Mouse (Mus musculus): ENCODE measurements around the gene Il31. TPM values are rescaled to one million over a fixed set of nuclear protein-coding genes. Genes with fewer than 3 reads are reported as not detected.

The Il31 gene
- total RNA-seq, 2 experiments from 2014 or later, result not detected

GRCm38 (mm10) chr5:123487659-123488395 lies 1.5 kb downstream of the Il31 start:
- intact Hi-C loops (cut with DNase I), result no loop called here
- DNase-seq, result no peak

- intact Hi-C loops (cut with DNase I), result no loop called here
- no peak for DNase-seq
Measured at GRCm38 (mm10) chr5:123473817-123474216, 15.5 kb downstream of the Il31 start.

DNA sequence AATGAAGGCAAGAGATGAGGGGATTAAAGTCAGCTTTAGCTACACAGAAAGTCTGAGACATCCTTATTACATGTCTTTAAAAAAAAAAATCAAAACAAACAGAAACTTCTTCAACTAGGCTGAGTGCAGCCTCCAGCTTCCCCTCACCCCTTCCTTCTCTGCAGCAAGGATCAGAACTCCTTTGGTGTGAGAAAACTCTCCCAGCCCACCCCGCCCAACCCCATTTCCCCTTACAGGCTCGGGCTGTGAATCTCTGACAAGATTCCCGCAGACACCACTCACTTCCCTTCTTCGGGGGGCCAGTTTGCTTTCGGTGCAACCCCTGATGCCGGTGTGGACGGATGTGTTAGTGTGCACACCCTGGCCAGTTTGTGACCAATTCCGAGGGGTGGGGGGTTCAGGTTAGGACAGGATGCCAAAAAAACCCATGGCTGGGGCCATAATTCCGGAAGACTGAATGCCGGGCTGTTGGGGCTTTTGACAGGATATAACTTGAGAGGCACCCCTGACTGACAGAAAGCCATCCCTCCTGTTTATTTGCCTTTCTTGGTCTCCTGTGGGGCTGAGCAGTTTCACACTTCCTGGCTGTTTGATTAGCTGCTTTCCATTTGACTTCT lies 18.4 kb downstream of the Il31 start:
- intact Hi-C loops (cut with DNase I), result no loop called here
- DNase-seq, result no peak

DNA sequence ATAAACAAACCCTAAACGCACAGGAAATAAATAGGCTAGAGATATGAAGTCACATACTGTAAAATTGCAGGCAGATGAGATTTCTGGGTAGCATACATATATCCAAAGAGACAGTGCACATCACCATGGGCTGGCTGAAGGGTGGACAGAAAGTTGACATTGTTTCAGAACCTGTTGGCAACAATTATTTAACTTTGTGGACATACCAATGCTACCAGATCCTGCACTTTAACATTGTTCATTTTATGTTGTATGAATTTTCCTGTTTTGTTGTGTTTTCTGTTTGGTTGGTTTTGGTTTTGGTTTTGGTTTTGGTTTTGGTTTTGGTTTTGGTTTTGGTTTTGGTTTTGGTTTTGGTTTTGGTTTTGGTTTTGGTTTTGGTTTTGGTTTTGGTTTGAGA lies 24.7 kb downstream of the Il31 start:
- intact Hi-C loops (cut with DNase I), result no loop called here
- DNase-seq, result no peak

DNA sequence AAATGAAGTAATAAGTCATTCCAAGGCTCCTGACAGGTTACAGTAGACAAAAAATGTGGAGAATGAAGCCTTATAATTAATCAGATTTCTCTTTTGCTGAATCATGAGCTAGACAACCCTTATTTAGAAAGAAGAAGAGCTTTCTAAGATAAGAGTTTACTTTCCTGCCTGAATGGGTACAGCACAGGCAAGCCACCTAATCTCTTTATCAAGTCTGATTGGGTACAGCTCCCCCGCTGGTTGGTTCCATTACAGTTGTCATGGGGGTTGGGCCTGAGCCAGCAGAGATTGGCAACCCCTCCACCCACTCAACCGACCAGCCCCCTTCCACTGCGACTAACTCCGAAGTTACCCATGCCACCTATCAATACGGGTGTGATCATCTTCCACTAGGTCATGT lies 27.9 kb downstream of the Il31 start:
- intact Hi-C loops (cut with DNase I), result no loop called here
- peak; percentile 17 for DNase-seq

DNA sequence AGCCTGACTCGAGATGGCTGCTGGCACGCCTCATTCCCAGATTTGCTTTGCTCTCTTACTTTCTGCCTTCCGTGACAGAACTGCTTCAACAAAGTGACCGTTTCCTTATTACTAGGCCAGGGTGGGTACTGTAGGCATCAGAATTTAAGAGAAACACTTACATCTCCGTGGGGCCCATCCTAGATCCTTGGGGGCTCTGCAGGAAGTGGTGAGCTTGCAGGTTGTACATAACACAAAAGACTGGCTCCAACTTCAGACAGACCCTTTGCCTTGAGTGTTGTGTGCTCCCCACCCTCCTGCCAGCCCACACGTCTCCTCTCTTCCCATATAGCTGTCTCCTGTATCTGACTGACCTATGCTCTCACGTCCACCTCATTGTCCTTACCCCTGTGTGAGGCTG lies 37.4 kb downstream of the Il31 start:
- intact Hi-C loops (cut with DNase I), result no loop called here
- no peak for DNase-seq

- DNase-seq, result no peak
- intact Hi-C loops (cut with DNase I), result loop anchor here (2.0 to 5.0 kb wide), 3 partner anchors 54 to 193 kb away; partner anchors contain the start of gene Wdr66
Measured at GRCm38 (mm10) chr5:123444849-123445334, 44.4 kb downstream of the Il31 start.

DNA sequence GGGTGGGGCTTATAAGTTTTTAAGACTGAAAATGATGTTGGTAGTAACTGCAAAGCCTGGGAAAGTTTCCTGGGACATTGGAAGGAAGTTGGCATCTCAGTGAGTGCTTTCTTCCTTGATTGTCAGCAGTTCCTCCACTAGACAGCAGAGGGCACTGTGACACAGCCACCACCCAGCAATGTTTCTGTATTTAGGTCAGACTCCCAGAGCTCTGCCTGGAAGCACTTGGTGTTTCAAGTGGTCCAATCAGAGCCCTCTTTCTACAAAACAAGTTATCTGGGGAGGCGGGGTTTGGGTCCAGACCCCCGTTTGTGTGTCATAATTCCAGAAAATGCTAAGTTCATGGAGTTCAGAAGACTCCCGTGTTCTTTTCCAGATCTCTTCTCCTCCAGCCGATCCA lies 45.2 kb downstream of the Il31 start:
- peak; percentile 66 for DNase-seq
- intact Hi-C loops (cut with DNase I), result loop anchor here (2.0 to 5.0 kb wide), 3 partner anchors 55 to 192 kb away; partner anchors contain the start of gene Wdr66

DNA sequence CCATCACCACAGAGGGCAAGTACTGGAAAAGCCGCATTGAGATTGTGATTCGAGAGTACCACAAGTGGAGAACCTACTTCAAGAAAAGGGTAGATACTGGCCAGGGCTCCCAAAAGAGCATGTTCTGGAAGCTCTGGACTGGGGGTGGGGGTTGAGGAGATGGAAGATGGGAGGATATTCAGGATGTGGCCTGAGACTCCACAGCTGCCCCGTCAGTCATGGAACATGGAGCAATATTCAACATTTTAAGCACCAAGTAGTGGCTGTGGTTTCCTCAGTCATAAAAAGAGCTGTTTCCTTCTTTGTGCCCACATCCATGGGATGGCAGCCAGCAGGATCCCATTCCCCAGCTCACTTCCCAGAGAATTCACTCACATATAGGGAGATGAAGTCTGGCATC lies 47.0 kb downstream of the Il31 start:
- intact Hi-C loops (cut with DNase I), result loop anchor here (5.0 kb wide), 2 partner anchors 65 to 190 kb away; partner anchors contain the start of gene Wdr66
- DNase-seq, result no peak

DNA sequence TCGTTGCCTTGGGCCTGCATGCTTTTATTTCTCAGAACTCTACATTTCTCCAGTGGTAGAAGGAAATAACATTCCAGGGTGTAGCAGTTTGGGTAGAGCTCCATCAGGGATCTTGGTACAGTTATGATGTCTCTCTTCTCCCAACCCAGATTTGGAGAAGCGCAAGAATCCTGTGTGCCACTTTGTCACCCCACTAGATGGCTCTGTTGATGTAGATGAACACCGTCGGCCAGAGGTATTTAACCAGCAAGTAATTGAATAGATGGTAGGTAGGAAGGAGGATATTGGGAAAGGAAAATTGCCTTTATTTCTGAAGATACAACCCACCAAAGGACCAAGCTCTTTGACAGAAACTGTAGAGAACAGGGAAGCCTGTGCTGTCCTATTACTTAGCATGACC lies 48.6 kb downstream of the Il31 start:
- intact Hi-C loops (cut with DNase I), result loop anchor here (5.0 kb wide), 2 partner anchors 63 to 188 kb away; partner anchors contain the start of gene Wdr66
- DNase-seq, result no peak

GRCm38 (mm10) chr5:123439941-123440340 lies 49.3 kb downstream of the Il31 start:
- intact Hi-C loops (cut with DNase I), result loop anchor here (5.0 kb wide), 2 partner anchors 63 to 188 kb away; partner anchors contain the start of gene Wdr66
- DNase-seq, result peak; percentile 60

GRCm38 (mm10) chr5:123439312-123439711 lies 50.0 kb downstream of the Il31 start:
- DNase-seq, result no peak
- intact Hi-C loops (cut with DNase I), result no loop called here

DNA sequence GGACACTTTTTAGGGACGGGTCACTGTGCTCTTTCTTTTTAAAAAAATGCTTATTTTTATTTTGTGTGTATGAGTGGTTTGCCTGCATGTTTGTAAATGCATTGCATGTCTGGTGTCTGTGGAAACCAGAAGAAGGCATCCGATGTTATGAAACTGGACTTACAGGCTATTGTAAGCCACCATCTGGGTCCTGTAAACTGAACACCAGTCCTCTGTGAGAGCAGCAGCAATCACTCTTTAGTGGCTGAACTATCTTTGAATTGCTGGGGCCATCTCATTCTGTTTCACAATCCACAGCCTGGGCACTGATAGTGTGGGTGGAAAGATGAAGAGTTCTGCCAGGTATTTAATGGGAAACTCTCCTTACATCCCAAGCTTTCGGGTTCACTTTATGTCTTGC lies 50.9 kb downstream of the Il31 start:
- intact Hi-C loops (cut with DNase I), result no loop called here

DNA sequence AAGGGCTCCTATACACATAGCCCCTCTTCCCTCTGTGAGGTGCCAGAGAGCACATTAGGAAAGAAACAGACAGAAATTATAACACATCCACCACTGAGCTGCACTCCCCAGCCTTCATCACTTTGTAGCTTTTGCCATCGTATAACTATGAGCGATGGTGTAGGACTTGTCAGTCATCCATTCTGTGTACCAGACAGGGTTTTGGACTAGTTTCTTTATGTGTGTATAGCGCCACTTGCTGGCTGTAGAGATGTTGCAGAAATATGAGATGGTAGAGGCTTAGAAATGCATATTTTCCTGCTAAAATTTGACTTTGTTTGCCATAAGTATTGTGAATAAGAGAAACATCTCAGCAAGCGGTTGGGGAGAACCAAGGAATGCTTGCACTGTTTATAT lies 52.5 kb downstream of the Il31 start:
- DNase-seq, result peak; percentile 48
- intact Hi-C loops (cut with DNase I), result no loop called here

More for the DNA sequence above, 50.9 kb downstream of the Il31 start:
- no peak for DNase-seq

DNA sequence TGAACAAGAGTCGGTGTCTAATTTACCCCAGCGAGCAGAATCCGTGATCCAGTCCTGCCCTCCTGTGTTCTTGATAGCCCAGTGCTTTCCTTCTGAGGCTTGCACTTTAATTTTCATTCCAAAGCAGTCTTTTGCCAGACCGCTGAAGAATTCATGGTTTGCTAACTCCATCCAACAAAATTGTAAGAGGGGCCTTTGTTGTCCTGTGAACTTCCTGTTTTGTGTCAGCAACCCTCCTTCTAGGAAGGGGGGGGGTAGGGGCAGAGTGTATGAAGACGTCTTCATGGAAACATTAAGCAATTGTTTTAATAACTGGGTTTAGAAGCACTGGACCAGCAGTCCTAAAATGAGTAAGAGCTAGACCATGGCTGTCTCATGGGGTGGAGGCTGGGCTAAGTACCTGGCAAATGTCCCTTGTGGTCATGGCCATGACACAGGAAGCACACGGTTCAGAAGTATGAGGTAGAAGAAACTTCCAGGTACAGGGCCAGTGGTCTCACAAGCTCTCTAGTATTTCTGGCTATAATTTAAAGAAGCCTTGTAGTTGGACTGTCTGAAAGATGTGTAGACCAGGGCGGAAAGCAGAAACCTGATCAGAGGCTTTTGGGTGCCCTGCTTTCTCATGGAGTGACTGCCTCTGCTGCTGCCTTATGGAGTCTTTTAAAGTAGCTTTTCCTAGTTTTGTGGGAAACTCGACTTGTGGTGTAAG lies 53.1 kb downstream of the Il31 start:
- DNase-seq, result no peak
- intact Hi-C loops (cut with DNase I), result no loop called here

GRCm38 (mm10) chr5:123432305-123432874 lies 56.9 kb downstream of the Il31 start:
- DNase-seq, result no peak
- intact Hi-C loops (cut with DNase I), result no loop called here

GRCm38 (mm10) chr5:123431524-123432304 lies 57.6 kb downstream of the Il31 start:
- DNase-seq, result peak; percentile 91
- intact Hi-C loops (cut with DNase I), result no loop called here

Data from left cerebral cortex, postnatal 4 days (tissue).